Mouse (Mus musculus): Measurements from ENCODE around the gene Acaa1b.

The Acaa1b gene

GRCm38 (mm10) chr9:119156278-119157201, at the start of gene Acaa1b:
Gene Acaa1b (minus strand): TSS chr9:119157093.
- WGBS: 2% methylated on average over 65 of the region's 65 CpGs

- WGBS: 84% methylated on average over 2 of the region's 2 CpGs
These were observed 49.8 kb upstream of the Acaa1b start for GRCm38 (mm10) chr9:119206666-119207065.

- WGBS: 91% methylated on average over 5 of the region's 5 CpGs
These were observed 48.9 kb upstream of the Acaa1b start for GRCm38 (mm10) chr9:119205756-119206155.

GRCm38 (mm10) chr9:119203617-119204016, 46.7 kb upstream of the Acaa1b start:
- 95% methylated on average over 9 of the region's 9 CpGs for WGBS

- WGBS: 91% methylated on average over 5 of the region's 5 CpGs
These were observed 44.8 kb upstream of the Acaa1b start for GRCm38 (mm10) chr9:119201653-119202052.

- WGBS: 69% methylated on average over 10 of the region's 10 CpGs
These were observed 42.4 kb upstream of the Acaa1b start for GRCm38 (mm10) chr9:119199151-119199861.

GRCm38 (mm10) chr9:119192202-119192990, 35.5 kb upstream of the Acaa1b start:
- WGBS: 42% methylated on average over 11 of the region's 11 CpGs

GRCm38 (mm10) chr9:119181241-119181728, 24.4 kb upstream of the Acaa1b start:
- 39% methylated on average over 3 of the region's 3 CpGs for WGBS

- WGBS: 91% methylated on average over 11 of the region's 11 CpGs
These were observed 22.4 kb upstream of the Acaa1b start for GRCm38 (mm10) chr9:119179292-119179691.

- 93% methylated on average over 2 of the region's 2 CpGs for WGBS
These were observed 10.7 kb upstream of the Acaa1b start for GRCm38 (mm10) chr9:119167608-119168007.

GRCm38 (mm10) chr9:119165548-119165947, 8.7 kb upstream of the Acaa1b start:
- WGBS: 90% methylated on average over 6 of the region's 6 CpGs

GRCm38 (mm10) chr9:119164743-119165142, 7.8 kb upstream of the Acaa1b start:
- 85% methylated on average over 7 of the region's 7 CpGs for WGBS

- WGBS: 92% methylated on average over 3 of the region's 3 CpGs
These were observed 3.8 kb upstream of the Acaa1b start for GRCm38 (mm10) chr9:119160689-119161088.

- 77% methylated on average over 4 of the region's 4 CpGs for WGBS
These were observed 2.0 kb upstream of the Acaa1b start, which contains the start of gene Gm47289 for GRCm38 (mm10) chr9:119158861-119159260. Gene Gm47289 (plus strand): TSS chr9:119159161.

GRCm38 (mm10) chr9:119155826-119156225, 1.1 kb downstream of the Acaa1b start:
- WGBS: 57% methylated on average over 7 of the region's 7 CpGs

- WGBS: 80% methylated on average over 8 of the region's 8 CpGs
These were observed 1.5 kb downstream of the Acaa1b start for GRCm38 (mm10) chr9:119155416-119155815.

GRCm38 (mm10) chr9:119151751-119152150, 5.1 kb downstream of the Acaa1b start:
- 62% methylated on average over 2 of the region's 2 CpGs for WGBS

GRCm38 (mm10) chr9:119149601-119150000, 7.3 kb downstream of the Acaa1b start:
- 62% methylated on average over 5 of the region's 5 CpGs for WGBS

GRCm38 (mm10) chr9:119146098-119146770, 10.7 kb downstream of the Acaa1b start:
- WGBS: 63% methylated on average over 13 of the region's 13 CpGs

GRCm38 (mm10) chr9:119145638-119146037, 11.3 kb downstream of the Acaa1b start:
- WGBS: 72% methylated on average over 6 of the region's 6 CpGs

- WGBS: 64% methylated on average over 10 of the region's 10 CpGs
These were observed 11.8 kb downstream of the Acaa1b start for GRCm38 (mm10) chr9:119145137-119145536.

Measured in cerebral cortex, adult 2 months (tissue).